Comparison of ENCODE assay signal across 22 mouse cellular contexts in genomic region chr6:134872236-134872635, GRCm38 (mm10). TPM values are rescaled to one million over a fixed set of nuclear protein-coding genes. Genes with fewer than 3 reads are reported as not detected.
DNase-seq lines count a peak whose midpoint lies in the region; ATAC-seq and TF ChIP-seq lines count a peak whose summit lies in the region.
"Had no signal": no experiment of that assay in that cellular context is flagged by ENCODE, and none has a peak within 500 bp of the region (broad histone marks: within the 10 kb centered on the region; RNA-seq: fewer than 3 reads in every experiment).

No protein-coding gene starts in this region.

- peak overlapping the region; percentile 19; the same call in 1 of the 2 replicates for H3K27ac ChIP-seq in kidney, embryonic 14.5 days (ENCODE audit: low read depth, low read length)
- no peak overlapping the region for H3K27ac ChIP-seq in intestine, postnatal 0 days (ENCODE audit: low read depth, low read length)
- H3K27ac ChIP-seq: embryonic facial prominence, embryonic 15.5 days; forebrain, embryonic 10.5 days; heart, embryonic 13.5 days; hindbrain, embryonic 12.5 days had no signal

- peaks cover 8% of the 10 kb centered on the region; the same call in 1 of the 2 replicates for H3K36me3 ChIP-seq in kidney, embryonic 14.5 days (ENCODE audit: control insufficient read depth, insufficient read depth, low read length)
- peaks cover 8% of the 10 kb centered on the region; the same call in 1 of the 2 replicates for H3K36me3 ChIP-seq in intestine, postnatal 0 days (ENCODE audit: control insufficient read depth, insufficient read depth)

- H3K4me1 ChIP-seq in kidney, embryonic 14.5 days (ENCODE audit: control insufficient read depth, insufficient read depth, low read length): no peaks in the 10 kb centered on the region
- no peaks in the 10 kb centered on the region for H3K4me1 ChIP-seq in intestine, postnatal 0 days (replicated peaks; ENCODE audit: control insufficient read depth, insufficient read depth, low read length)
- H3K4me1 ChIP-seq: embryonic facial prominence, embryonic 15.5 days; forebrain, embryonic 10.5 days; heart, embryonic 13.5 days; hindbrain, embryonic 12.5 days had no signal

- intact Hi-C loops in left cerebral cortex, postnatal 25 days (cut with DNase I): no loop called here

- H3K9ac ChIP-seq in kidney, embryonic 14.5 days (ENCODE audit: low read depth, low read length): no peak overlapping the region
- no peak overlapping the region for H3K9ac ChIP-seq in intestine, postnatal 0 days (ENCODE audit: low read depth, low read length)
- H3K9ac ChIP-seq: embryonic facial prominence, embryonic 15.5 days; heart, embryonic 13.5 days; hindbrain, embryonic 12.5 days had no signal

- H3K4me3 ChIP-seq in kidney, embryonic 14.5 days (ENCODE audit: low read length): no peak overlapping the region
- no peak overlapping the region for H3K4me3 ChIP-seq in intestine, postnatal 0 days (ENCODE audit: low read depth, low read length)
- H3K4me3 ChIP-seq: embryonic facial prominence, embryonic 15.5 days; erythroblast, embryonic 14.5 days; forebrain, embryonic 10.5 days; heart, embryonic 13.5 days; hindbrain, embryonic 12.5 days had no signal

- DNase-seq in kidney, adult 18-20 months: peak; percentile 45
- peak; percentile 39 for DNase-seq in kidney, postnatal 10 days
- DNase-seq in adrenal gland, adult 8-10 months: no peak
- no peak for DNase-seq in cerebellum, postnatal 4 days (ENCODE audit: low spot score in 2 of 2)
- DNase-seq in left cerebral cortex, postnatal 25 days (ENCODE audit: low spot score in 2 of 2): no peak
- DNase-seq: adrenal gland, adult 2 months; adrenal gland, postnatal 36 days; cerebellum, adult 2 months; cerebellum, postnatal 10 days; embryo, embryonic 11 days; gastrocnemius, postnatal 36 days; heart, adult 11 months; heart, postnatal 4 days had no signal

- TF ChIP-seq CTCF in intestine, postnatal 0 days (IDR thresholded peaks at IDR 0.05; ENCODE audit: low read depth): no peak

- H3K27me3 ChIP-seq in kidney, embryonic 14.5 days (ENCODE audit: control insufficient read depth, insufficient read depth, low read length): no peaks in the 10 kb centered on the region
- no peaks in the 10 kb centered on the region for H3K27me3 ChIP-seq in intestine, postnatal 0 days (replicated peaks; ENCODE audit: control insufficient read depth, insufficient read depth, low read length)
- H3K27me3 ChIP-seq: CH12.LX; embryonic facial prominence, embryonic 15.5 days; heart, embryonic 13.5 days; hindbrain, embryonic 12.5 days had no signal

- no peaks in the 10 kb centered on the region for H3K9me3 ChIP-seq in kidney, embryonic 14.5 days (ENCODE audit: control insufficient read depth, low read length)
- H3K9me3 ChIP-seq in intestine, postnatal 0 days (ENCODE audit: control insufficient read depth): no peaks in the 10 kb centered on the region
- H3K9me3 ChIP-seq: embryonic facial prominence, embryonic 15.5 days; forebrain, embryonic 10.5 days; heart, embryonic 13.5 days; hindbrain, embryonic 12.5 days had no signal

- 0 out of 2 replicates have a peak, but pooled peaks have one; percentile 20 for ATAC-seq in kidney, embryonic 14.5 days (ENCODE audit: low FRiP score, low TSS enrichment)
- no peak for ATAC-seq in intestine, postnatal 0 days
- ATAC-seq: forebrain, embryonic 14.5 days had no signal

- no peak overlapping the region for H3K4me2 ChIP-seq in kidney, embryonic 14.5 days (replicated peaks; ENCODE audit: low read depth, low read length)
- no peak overlapping the region for H3K4me2 ChIP-seq in intestine, postnatal 0 days (replicated peaks; ENCODE audit: low read depth)
- H3K4me2 ChIP-seq: embryonic facial prominence, embryonic 15.5 days; heart, embryonic 13.5 days; hindbrain, embryonic 12.5 days had no signal

- 67% methylated on average over 2 of the region's 2 CpGs for WGBS in kidney, embryonic 14.5 days
- 43% methylated on average over 2 of the region's 2 CpGs for WGBS in intestine, postnatal 0 days

RNA-seq across cellular contexts. Expression of gene Gpr19, which starts 26.1 kb away (rescaled TPM):
- 12.1 and 13.1 TPM in 2 replicates for polyA plus RNA-seq in kidney, embryonic 14.5 days (2014; fragmentation: Nextera tagmentation; extraction: Ambion mirVana)
- 1 to 10 TPM; 7.1 to 9.8 (median 7.9) TPM for total RNA-seq in adrenal gland, adult 8-10 months (2022)
- 6.5 and 7.3 TPM in 2 replicates for polyA plus RNA-seq in intestine, postnatal 0 days (2015; fragmentation: Nextera tagmentation; extraction: Ambion mirVana)
- total RNA-seq in left cerebral cortex, postnatal 25 days (2021): 10 to 100 TPM; 25.3 to 27.3 TPM

RNA-seq across cellular contexts. Expression of gene Crebl2, which starts 42.3 kb away (rescaled TPM):
- 1.7 and 2.0 TPM in 2 replicates for polyA plus RNA-seq in kidney, embryonic 14.5 days (2014; fragmentation: Nextera tagmentation; extraction: Ambion mirVana)
- total RNA-seq in adrenal gland, adult 8-10 months (2022): 10 to 100 TPM; 47.1 to 63.4 (median 58.0) TPM
- polyA plus RNA-seq in intestine, postnatal 0 days (2015; fragmentation: Nextera tagmentation; extraction: Ambion mirVana): 4.6 and 4.9 TPM in 2 replicates
- 10 to 100 TPM; 29.9 to 32.9 TPM for total RNA-seq in left cerebral cortex, postnatal 25 days (2021)

RNA-seq across cellular contexts. Expression of gene Cdkn1b, which starts 48.0 kb away (rescaled TPM):
- 14.5 and 15.3 TPM in 2 replicates for polyA plus RNA-seq in kidney, embryonic 14.5 days (2014; fragmentation: Nextera tagmentation; extraction: Ambion mirVana)
- total RNA-seq in adrenal gland, adult 8-10 months (2022): 10 to 100 TPM; 32.9 to 44.0 (median 37.1) TPM
- 14.8 and 15.3 TPM in 2 replicates for polyA plus RNA-seq in intestine, postnatal 0 days (2015; fragmentation: Nextera tagmentation; extraction: Ambion mirVana)
- 10 to 100 TPM; 40.3 to 43.2 TPM for total RNA-seq in left cerebral cortex, postnatal 25 days (2021)

Comparison
In these comparisons a context has a peak if more than half of its experiments do, and no peak if none do; other contexts are left out.
1. DNase-seq: peak in kidney, adult 18-20 months (single experiment) and kidney, postnatal 10 days (single experiment); none in adrenal gland, adult 8-10 months (single experiment), cerebellum, postnatal 4 days (0 of 2) and left cerebral cortex, postnatal 25 days (0 of 2).